Mouse (Mus musculus) spleen, adult 18-20 months (tissue): ENCODE measurements at regions not wholly inside any gene's neighbourhood (a gene's known extent, or its start where the extent isn't known, plus 50 kb on each side); places are given as distances from the start of the nearest gene placed in this dataset.
"Not testable (repeated sequence)": the region's sequence is repeated elsewhere in the genome, so short reads cannot be mapped to it uniquely, and the experiment has no call there.

ENCODE experiments used
- DNase-seq, 2 experiments: peaks; one replicate each; pipeline ENCODE4 v3.0.0; 2022; ENCODE audit warnings: mixed read lengths in 2 of 2

- DNase-seq: no peak
Measured at GRCm38 (mm10) chr17:47269053-47269891, 99.4 kb upstream of the Mrps10 start.

GRCm38 (mm10) chr17:47267843-47268242 is 100.8 kb upstream of the Mrps10 start:
- DNase-seq: no peak

GRCm38 (mm10) chr17:47267076-47267475 is 101.6 kb upstream of the Mrps10 start:
- DNase-seq: no peak

- DNase-seq: no peak
Measured at GRCm38 (mm10) chr17:47266335-47266734, 102.4 kb upstream of the Mrps10 start.

- no peak for DNase-seq
Measured at GRCm38 (mm10) chr17:47262986-47263385, 105.7 kb upstream of the Mrps10 start.

- DNase-seq: no peak
Measured at GRCm38 (mm10) chr17:47262141-47262540, 106.5 kb upstream of the Mrps10 start.

GRCm38 (mm10) chr17:47260976-47261375 is 107.7 kb upstream of the Mrps10 start:
- DNase-seq: no peak

- no peak for DNase-seq
Measured at GRCm38 (mm10) chr17:47258296-47258695, 110.4 kb upstream of the Mrps10 start.

GRCm38 (mm10) chr17:47255209-47255608 is 113.5 kb upstream of the Mrps10 start:
- no peak for DNase-seq

- DNase-seq: no peak
Measured at GRCm38 (mm10) chr17:47254026-47254425, 114.7 kb upstream of the Mrps10 start.

GRCm38 (mm10) chr17:47250001-47250400 is 118.7 kb upstream of the Mrps10 start:
- DNase-seq: no peak

- no peak for DNase-seq
Measured at GRCm38 (mm10) chr17:47249176-47249575, 119.5 kb upstream of the Mrps10 start.

GRCm38 (mm10) chr17:47248053-47248452 is 120.6 kb upstream of the Mrps10 start:
- DNase-seq: no peak

- DNase-seq: no peak
Measured at GRCm38 (mm10) chr17:47247516-47247915, 121.2 kb upstream of the Mrps10 start.

- DNase-seq: no peak
Measured at GRCm38 (mm10) chr17:47246605-47247004, 122.1 kb upstream of the Mrps10 start.

GRCm38 (mm10) chr17:47245635-47246034 is 123.1 kb upstream of the Mrps10 start:
- no peak for DNase-seq

- DNase-seq: no peak
Measured at GRCm38 (mm10) chr17:47239086-47239485, 129.6 kb upstream of the Mrps10 start.

- not testable (repeated sequence) for DNase-seq
Measured at GRCm38 (mm10) chr17:47237881-47238280, 130.8 kb upstream of the Mrps10 start.

GRCm38 (mm10) chr17:47234343-47234742 is 134.3 kb upstream of the Mrps10 start:
- no peak for DNase-seq

- DNase-seq: no peak
Measured at GRCm38 (mm10) chr17:47233003-47233678, 135.5 kb upstream of the Mrps10 start.

GRCm38 (mm10) chr17:47230715-47231114 is 138.0 kb upstream of the Mrps10 start:
- DNase-seq: no peak

GRCm38 (mm10) chr17:47226391-47226790 is 142.3 kb upstream of the Mrps10 start:
- no peak for DNase-seq

- DNase-seq: no peak
Measured at GRCm38 (mm10) chr17:47225306-47226269, 143.1 kb upstream of the Mrps10 start.
